Mouse (Mus musculus) cerebellum, adult 11 months (tissue): Measurements from ENCODE around the gene Ufsp1.
A peak's percentile ranks its signal among the peaks of the same experiment; 100 is the strongest.
"Not testable (repeated sequence)": the region's sequence is repeated elsewhere in the genome, so short reads cannot be mapped to it uniquely, and the experiment has no call there.

ENCODE experiments used
- DNase-seq: peaks from one replicate; pipeline ENCODE4 v3.0.0; 2022

Ufsp1 gene

DNA sequence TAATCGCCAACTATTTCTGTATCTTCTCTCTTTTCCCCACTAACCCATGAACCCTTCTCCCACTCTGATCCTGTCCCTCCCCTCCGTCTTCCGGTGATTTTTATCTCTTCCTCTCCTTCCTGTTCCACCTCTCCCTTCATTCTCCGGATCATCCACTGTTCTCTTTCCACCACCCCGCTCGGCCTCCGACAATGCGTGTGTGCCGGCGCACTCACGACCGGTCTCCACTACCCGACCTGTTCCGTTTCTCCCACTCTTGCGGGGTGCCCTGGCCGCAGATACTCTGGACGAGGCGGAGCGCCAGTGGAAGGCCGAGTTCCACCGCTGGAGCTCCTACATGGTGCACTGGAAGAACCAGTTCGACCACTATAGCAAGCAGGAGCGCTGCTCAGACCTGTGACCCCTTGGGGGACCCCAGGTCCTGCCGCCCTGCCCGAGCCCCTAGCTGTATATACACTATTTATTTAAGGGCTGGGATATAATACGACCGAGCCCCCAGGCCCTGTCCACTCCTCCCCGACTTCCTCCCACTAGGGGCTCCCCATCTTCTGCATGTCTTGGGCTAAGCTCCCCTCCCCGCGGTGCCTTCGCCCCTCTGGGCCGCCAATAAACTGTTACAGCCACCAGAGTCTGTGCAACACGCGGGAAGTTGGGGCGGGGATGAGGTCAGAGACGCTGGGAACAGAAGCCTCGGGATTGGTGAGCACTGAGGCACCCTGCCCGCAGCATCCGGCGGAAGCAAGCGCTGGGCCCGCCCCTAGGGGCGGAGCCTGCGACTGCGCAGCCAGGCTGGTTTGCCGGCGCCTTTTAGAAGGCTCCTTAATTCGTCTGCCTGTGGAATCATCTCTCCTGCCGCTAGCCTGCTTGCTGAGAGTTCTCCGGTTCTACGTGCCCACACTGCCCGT is at the start of gene Ufsp1:
TSS of gene Ufsp1 (plus strand) at position 791 of the 905 bp plus-strand sequence.
- DNase-seq, result peak; percentile 95

GRCm38 (mm10) chr5:137263897-137264720 is 30.3 kb upstream of the Ufsp1 start:
- DNase-seq, result no peak

- DNase-seq, result no peak
Observed at GRCm38 (mm10) chr5:137264787-137265186, 29.6 kb upstream of the Ufsp1 start.

DNA sequence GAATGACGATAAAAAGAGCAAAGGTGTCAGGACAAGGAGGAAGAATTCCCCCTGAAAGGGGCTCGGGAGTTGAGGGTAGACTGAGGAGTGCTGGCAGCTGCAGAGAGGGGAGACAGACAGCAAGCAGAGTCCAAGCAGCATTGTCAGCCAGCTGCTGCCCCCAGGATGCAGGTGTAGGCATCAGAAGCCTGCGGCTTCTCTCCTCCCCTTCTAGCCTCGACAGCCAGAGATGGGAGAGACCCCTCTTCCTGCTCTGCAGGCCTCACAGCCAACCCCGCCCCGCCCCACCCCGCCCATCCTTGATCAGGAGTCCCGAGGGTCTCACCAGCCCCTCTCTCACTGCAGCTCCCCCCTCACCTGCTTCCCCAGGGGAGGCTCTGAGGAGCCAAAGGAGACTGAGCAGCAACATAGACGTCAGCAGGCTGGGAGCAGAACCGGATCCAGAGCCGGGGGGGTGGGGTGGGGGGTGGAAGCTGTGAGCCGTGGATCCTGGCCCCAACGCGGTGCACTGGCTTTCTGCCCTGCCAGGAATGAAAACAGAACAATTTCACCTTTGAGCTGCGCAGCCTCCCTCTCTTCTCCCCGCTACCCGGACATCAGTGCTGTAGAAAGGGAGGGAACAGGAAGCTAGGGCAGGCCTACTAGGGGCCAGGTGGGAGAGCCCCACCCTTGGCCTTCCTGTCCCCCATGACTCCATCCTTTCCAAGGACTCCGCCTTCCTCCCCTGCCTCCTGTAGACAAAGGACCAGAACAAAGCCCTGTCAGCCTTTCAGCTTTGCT is 26.1 kb upstream of the Ufsp1 start:
- DNase-seq, result no peak

DNA sequence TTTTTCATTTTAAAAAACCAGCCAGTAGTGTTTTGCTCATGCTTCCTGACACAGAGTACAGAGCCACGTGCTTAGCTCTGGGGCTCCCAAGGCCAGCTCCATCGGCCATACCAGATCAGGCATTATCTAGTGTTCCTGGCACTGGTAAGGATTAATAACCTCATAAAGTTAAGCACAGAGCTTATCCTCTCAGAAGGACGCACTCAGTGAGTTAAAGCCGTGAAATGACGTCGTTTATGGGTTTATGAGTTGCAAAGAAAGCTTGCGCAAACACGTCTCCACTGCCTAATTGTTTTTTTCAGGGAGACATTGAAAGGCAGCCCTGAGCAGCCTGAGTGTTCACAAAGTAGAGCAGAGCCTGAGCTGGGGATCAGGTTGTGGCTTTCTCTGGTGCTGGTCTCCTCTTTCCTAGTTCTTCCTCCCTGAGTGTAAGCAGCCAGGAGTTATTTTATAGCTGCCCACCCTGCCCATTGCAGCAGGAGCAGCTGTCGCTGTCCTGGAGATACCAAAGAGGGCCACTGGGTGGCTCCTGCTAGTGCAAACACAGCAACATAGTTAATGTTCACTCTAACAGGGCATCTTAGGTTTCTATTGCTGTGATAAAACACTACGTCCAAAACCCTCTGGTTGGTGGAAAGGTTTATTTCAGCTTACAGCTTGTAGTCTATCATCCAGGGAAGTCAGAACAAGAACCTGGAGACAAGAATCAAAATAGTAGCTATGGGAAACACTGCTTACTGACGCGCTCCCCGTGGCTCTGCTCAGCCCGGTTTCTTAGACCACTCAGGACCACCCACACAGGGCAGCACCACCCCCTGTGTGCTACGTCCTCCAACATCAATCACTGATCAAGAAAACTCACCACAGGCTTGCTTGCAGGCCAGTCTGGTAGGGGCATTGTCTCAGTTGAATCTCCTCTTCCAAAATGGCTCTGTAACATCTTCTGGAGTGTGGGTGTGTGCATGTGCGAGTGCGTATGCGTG is 16.8 kb upstream of the Ufsp1 start:
- DNase-seq, result no peak

GRCm38 (mm10) chr5:137284411-137284810 is 10.0 kb upstream of the Ufsp1 start:
- DNase-seq, result not testable (repeated sequence)

- DNase-seq, result peak; percentile 36
Observed at GRCm38 (mm10) chr5:137285045-137285444, 9.4 kb upstream of the Ufsp1 start.

- DNase-seq, result no peak
Observed at GRCm38 (mm10) chr5:137285986-137286385, 8.4 kb upstream of the Ufsp1 start.

DNA sequence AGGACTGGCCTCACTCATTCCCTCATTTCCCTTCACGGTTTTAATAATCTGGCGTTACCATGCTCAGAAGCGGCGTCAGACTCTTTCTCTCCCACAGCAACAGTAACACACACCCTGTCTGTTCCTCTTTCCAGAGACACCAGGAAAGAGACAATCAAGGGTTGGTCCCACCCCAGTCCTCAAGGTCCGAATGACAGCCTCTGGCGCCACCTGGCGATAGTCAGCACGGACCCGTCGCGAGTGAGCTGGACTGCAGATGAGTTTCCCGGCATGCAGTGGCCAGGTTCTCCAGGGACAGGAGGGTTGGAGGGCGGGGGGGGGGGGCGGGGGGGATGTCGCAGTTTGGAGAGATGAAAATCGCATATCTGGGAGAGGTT is 7.8 kb upstream of the Ufsp1 start:
- DNase-seq, result peak; percentile 94

GRCm38 (mm10) chr5:137287032-137287952 is 7.1 kb upstream of the Ufsp1 start, which contains the start of gene Ache:
Gene Ache (plus strand): TSS chr5:137287519.
- peak; percentile 82 for DNase-seq

DNA sequence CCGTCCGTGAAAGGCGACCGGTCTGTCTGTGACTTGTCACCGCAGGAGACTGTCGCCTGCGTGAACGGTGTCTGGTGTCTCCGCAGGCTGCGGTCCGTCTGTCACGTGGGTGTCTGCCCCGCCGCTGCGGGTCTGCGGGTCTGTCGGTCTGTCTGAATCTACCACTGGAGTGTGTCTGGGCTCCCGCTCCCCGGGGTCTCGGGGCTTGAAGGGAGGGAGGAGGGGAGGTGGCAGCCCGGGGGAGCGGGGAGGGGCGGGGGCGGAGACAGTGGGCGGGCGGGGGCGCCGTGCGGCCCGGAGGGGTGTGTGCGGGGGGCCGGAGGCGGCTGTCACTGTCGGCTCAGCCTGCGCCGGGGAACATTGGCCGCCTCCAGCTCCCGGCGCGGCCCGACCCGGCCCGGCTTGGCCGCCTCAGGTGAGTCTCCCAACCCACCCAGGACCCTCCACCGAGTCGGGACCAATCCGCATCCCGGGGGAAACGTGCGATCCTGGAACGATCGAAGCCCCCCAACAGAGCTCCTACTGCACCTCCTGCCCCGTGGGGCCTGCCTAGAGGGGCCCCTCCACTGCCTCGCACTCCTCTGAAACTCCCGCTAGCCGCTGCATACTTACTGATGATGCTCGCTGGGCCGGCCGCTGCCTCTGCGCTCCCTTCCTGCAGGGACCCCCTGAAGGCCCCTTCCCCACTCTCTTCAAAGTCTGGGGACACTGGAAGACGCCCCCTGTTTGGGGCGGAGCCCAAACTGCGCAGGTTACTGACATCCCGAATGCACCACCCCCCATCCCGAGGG is 6.3 kb upstream of the Ufsp1 start:
- peak; percentile 70 for DNase-seq

DNA sequence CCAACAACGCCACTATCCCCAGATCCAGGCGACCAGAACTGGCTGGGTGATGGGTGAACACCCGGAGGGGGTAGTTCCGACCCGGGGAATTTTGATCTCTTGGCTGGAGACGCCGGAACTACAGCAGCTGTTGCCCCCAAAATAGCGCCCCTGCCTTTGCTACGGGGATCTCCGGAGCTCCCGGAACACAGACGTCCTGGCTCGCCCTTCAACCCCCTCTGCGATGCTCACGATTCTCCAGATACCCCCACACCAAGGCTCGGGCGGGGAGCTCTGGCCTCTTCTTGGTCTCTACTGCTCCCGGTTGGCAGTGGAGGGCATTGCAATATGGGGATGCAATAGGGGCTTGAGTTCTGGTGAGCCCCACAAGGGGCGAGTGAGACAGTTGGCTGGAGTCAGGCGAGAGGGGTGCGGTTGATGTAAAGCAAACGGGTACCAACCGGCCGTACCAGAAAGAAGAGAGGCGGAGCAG is 5.4 kb upstream of the Ufsp1 start:
- DNase-seq, result peak; percentile 57

DNA sequence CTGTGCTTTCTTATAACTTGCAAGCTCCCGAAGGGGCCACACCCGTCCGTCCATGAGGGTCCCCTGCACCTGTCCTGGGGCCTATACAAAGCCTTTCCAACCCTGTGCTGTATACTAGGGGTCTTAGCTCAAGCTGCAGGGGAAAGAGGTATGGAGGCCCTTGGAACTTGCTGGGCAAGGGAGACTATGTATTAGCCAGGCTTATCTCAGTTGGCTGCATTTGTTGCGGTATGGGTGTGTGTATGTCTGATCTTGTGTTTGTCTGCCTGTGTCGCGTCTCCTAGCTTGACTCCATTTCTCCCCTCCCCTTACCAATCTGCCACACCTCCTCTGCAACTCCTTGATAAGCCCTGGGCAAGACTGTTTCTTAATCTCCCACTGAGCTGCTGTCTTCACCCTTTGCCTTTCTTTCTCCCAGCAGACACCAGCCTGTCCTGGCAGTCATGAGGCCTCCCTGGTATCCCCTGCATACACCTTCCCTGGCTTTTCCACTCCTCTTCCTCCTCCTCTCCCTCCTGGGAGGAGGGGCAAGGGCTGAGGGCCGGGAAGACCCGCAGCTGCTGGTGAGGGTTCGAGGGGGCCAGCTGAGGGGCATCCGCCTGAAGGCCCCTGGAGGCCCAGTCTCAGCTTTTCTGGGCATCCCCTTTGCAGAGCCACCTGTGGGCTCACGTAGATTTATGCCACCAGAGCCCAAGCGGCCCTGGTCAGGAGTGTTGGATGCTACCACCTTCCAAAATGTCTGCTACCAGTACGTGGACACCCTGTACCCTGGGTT is 4.7 kb upstream of the Ufsp1 start:
- DNase-seq, result peak; percentile 29

DNA sequence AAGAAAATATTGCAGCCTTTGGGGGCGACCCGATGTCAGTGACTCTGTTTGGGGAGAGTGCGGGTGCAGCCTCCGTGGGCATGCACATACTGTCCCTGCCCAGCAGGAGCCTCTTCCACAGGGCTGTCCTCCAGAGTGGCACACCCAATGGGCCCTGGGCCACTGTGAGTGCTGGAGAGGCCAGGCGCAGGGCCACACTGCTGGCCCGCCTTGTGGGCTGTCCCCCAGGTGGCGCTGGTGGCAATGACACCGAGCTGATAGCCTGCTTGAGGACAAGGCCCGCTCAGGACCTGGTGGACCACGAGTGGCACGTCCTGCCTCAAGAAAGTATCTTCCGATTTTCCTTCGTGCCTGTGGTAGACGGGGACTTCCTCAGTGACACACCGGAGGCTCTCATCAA is 3.8 kb upstream of the Ufsp1 start:
- peak; percentile 68 for DNase-seq

- DNase-seq, result peak; percentile 31
Observed at GRCm38 (mm10) chr5:137291381-137291926, 3.0 kb upstream of the Ufsp1 start.

GRCm38 (mm10) chr5:137293282-137293681 is 1.1 kb upstream of the Ufsp1 start:
- DNase-seq, result peak; percentile 80

DNA sequence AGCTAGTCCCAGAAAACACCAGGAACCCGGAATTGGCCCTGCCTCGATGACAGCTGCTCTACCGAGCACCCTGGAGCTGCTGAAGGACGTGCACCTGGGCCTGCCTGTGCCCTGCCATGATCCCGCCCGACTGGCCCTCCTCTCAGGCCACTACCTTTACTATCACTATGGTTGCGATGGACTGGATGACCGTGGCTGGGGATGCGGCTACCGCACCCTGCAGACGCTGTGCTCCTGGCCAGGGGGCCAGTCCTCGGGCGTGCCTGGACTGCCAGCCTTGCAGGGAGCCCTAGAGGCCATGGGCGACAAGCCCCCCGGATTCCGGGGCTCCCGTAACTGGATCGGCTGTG is 290 bp downstream of the Ufsp1 start:
- no peak for DNase-seq

- DNase-seq, result peak; percentile 26
Observed at GRCm38 (mm10) chr5:137295296-137295695, 867 bp downstream of the Ufsp1 start.
